Mouse (Mus musculus): ENCODE data around the gene Emp1. TPM values are rescaled to one million over a fixed set of nuclear protein-coding genes. Genes with fewer than 3 reads are reported as not detected.

The Emp1 gene
- polyA plus RNA-seq, 1 experiment from 2014 or later = 2.4 TPM

DNA sequence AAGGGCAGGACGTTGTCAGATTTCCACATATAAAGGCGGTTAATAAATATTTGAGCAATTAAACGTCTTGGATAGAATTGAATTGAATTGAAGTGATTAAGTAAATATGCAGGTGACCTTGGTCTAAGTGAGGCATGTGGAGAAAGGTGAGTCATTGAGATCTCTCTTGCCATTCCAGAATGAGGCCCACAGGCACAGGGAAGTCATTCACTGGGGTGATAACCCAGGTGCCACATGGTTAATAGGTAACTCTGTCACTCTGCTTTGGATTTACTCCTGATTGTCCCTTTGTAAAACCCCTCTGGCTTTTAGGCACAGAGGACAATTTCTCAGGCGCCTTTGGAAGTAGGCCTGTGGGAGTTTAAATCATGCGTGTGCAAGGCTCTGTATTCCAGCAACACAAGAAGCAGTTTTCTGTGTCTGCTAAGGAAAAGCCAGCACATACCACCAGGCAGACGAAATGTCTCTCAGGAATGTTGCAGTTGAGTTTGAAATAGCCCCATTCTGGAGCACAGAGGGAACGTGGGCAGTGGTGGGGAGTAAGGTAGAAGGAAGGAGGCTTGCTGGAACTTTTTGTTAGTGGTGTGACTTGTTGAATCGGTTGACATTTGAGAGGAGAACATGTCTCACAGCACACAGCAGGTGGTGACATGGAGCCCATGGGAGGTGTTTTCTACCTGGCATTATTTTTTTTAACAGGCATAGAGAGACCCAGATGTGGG is 23.6 kb downstream of the Emp1 start:
- H3K27me3 ChIP-seq (ENCODE audit: control insufficient read depth, insufficient read depth, low read length) = no peaks in the 10 kb centered on the region
- no peaks in the 10 kb centered on the region for H3K36me3 ChIP-seq (ENCODE audit: control insufficient read depth, insufficient read depth, low read length)
- ATAC-seq (replicated peaks; ENCODE audit: low FRiP score) = no peak
- 81% methylated on average over 8 of the region's 8 CpGs for WGBS
- H3K4me3 ChIP-seq (ENCODE audit: low read depth, low read length) = no peak overlapping the region
- no peak overlapping the region for H3K9ac ChIP-seq (ENCODE audit: low read length)
- H3K4me1 ChIP-seq (replicated peaks; ENCODE audit: control insufficient read depth, insufficient read depth, low read length) = no peaks in the 10 kb centered on the region
- no peak overlapping the region for H3K4me2 ChIP-seq (ENCODE audit: low read depth, low read length, severe bottlenecking)
- no peaks in the 10 kb centered on the region for H3K9me3 ChIP-seq (ENCODE audit: control insufficient read depth, low read length)
- no peak for DNase-seq (ENCODE audit: low spot score)
- no peak overlapping the region for H3K27ac ChIP-seq (ENCODE audit: low read depth, low read length)

DNA sequence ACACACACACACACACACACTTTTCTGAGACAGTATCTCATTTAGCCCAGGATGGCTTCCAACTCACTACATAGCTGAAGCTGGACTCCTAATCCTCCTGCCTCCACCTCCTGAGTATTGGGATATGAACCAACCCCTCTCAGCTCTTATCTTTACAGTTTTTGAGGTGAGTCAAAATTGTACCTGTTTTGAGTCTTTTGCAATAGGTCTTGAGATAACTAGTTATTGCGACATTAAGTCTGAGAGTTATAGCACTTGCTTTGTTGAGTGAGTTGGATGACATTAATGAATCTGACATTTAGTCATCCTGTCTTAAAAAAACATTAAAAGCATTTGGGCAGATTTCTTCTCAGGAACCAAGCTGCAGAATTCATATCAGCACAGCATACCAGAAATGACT is 25.3 kb downstream of the Emp1 start:
- Histone ChIP-seq H3K4me2 (ENCODE audit: low read depth, low read length, severe bottlenecking) (no peak overlapping the region), H3K36me3 (ENCODE audit: control insufficient read depth, insufficient read depth, low read length) (no peaks in the 10 kb centered on the region), H3K27ac (ENCODE audit: low read depth, low read length) (no peak overlapping the region), H3K4me1 (replicated peaks; ENCODE audit: control insufficient read depth, insufficient read depth, low read length) (no peaks in the 10 kb centered on the region), H3K9me3 (ENCODE audit: control insufficient read depth, low read length) (no peaks in the 10 kb centered on the region), H3K27me3 (ENCODE audit: control insufficient read depth, insufficient read depth, low read length) (no peaks in the 10 kb centered on the region), H3K4me3 (ENCODE audit: low read depth, low read length) (no peak overlapping the region), H3K9ac (ENCODE audit: low read length) (no peak overlapping the region)
- WGBS = 98% methylated on average over 1 of the region's 1 CpGs
- ATAC-seq (replicated peaks; ENCODE audit: low FRiP score) = no peak
- no peak for DNase-seq (ENCODE audit: low spot score)

DNA sequence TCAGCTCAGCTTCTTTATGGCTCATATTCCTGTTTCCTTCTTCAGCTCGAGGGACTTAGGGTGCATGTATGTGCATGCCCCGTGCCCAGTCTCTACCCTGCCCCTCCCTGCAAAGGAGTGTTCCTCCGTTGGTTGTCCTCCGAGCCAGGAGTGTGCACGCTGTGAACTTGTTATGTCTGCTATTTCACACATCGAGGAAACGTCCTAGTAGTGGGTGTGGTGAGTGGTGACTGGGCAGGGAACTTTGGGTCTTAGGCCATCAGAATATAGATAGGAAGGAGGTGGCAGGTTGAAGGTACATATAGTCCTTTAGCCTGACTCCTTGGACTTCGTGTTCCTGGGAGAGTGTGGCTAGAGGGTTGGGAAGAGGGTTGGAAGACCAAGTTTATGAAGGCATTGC is 26.4 kb downstream of the Emp1 start:
- DNase-seq (ENCODE audit: low spot score) (no peak), ATAC-seq (replicated peaks; ENCODE audit: low FRiP score) (no peak)
- Histone ChIP-seq H3K4me3 (ENCODE audit: low read depth, low read length) (no peak overlapping the region), H3K27ac (ENCODE audit: low read depth, low read length) (no peak overlapping the region), H3K27me3 (ENCODE audit: control insufficient read depth, insufficient read depth, low read length) (no peaks in the 10 kb centered on the region), H3K36me3 (ENCODE audit: control insufficient read depth, insufficient read depth, low read length) (no peaks in the 10 kb centered on the region), H3K9ac (ENCODE audit: low read length) (no peak overlapping the region), H3K4me2 (ENCODE audit: low read depth, low read length, severe bottlenecking) (no peak overlapping the region), H3K4me1 (replicated peaks; ENCODE audit: control insufficient read depth, insufficient read depth, low read length) (no peaks in the 10 kb centered on the region), H3K9me3 (ENCODE audit: control insufficient read depth, low read length) (no peaks in the 10 kb centered on the region)
- WGBS = 81% methylated on average over 8 of the region's 8 CpGs

DNA sequence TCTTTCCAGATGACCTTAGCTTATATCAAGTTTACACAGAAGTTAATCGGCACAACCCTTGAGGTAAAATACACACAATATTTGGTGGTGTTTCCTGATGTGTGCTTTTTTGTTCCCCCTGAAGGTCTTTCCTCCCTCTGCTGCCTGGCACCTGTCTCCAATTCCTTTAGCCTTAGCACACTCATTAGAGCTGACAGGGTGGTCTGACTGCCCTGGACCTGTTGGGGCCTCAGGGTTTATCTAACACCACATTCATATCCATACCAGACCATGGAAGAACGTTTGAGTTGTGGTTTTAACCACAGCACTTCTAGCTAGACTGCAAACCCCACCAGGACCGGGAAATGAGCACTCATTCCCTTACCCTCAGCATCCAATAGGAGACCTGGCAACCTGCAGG is 28.1 kb downstream of the Emp1 start:
- H3K36me3 ChIP-seq (ENCODE audit: control insufficient read depth, insufficient read depth, low read length) = no peaks in the 10 kb centered on the region
- H3K9me3 ChIP-seq (ENCODE audit: control insufficient read depth, low read length) = no peaks in the 10 kb centered on the region
- no peaks in the 10 kb centered on the region for H3K27me3 ChIP-seq (ENCODE audit: control insufficient read depth, insufficient read depth, low read length)
- no peaks in the 10 kb centered on the region for H3K4me1 ChIP-seq (replicated peaks; ENCODE audit: control insufficient read depth, insufficient read depth, low read length)
- ATAC-seq (replicated peaks; ENCODE audit: low FRiP score) (no peak), DNase-seq (ENCODE audit: low spot score) (no peak)
- H3K9ac ChIP-seq (ENCODE audit: low read length) = no peak overlapping the region
- 59% methylated on average over 3 of the region's 3 CpGs for WGBS
- no peak overlapping the region for H3K27ac ChIP-seq (ENCODE audit: low read depth, low read length)
- H3K4me3 ChIP-seq (ENCODE audit: low read depth, low read length) = no peak overlapping the region
- H3K4me2 ChIP-seq (ENCODE audit: low read depth, low read length, severe bottlenecking) = no peak overlapping the region

DNA sequence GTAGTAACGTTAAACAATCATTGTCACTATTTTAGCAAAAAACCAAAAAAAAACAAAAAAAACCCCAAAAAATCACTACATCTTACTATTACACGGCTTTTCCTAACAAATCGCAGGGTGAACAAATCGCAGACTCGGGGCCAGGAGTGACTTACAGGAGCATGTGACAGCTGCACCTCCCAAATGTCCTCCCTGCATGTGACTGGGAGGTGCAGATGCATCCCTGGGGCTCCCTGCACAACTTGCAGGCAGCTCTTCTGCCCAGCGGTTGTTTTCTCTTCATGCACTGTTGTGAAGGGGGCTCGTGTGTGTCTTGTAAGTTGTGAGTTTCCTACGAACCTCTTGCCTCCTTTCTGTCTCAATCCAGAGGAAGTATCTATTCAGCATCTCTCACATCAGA is 33.0 kb downstream of the Emp1 start:
- no peak for DNase-seq (ENCODE audit: low spot score)
- Histone ChIP-seq H3K4me3 (ENCODE audit: low read depth, low read length) (no peak overlapping the region), H3K36me3 (ENCODE audit: control insufficient read depth, insufficient read depth, low read length) (no peaks in the 10 kb centered on the region), H3K27me3 (ENCODE audit: control insufficient read depth, insufficient read depth, low read length) (no peaks in the 10 kb centered on the region), H3K9ac (ENCODE audit: low read length) (no peak overlapping the region), H3K4me1 (replicated peaks; ENCODE audit: control insufficient read depth, insufficient read depth, low read length) (no peaks in the 10 kb centered on the region), H3K9me3 (ENCODE audit: control insufficient read depth, low read length) (no peaks in the 10 kb centered on the region), H3K4me2 (ENCODE audit: low read depth, low read length, severe bottlenecking) (no peak overlapping the region), H3K27ac (ENCODE audit: low read depth, low read length) (no peak overlapping the region)
- ATAC-seq (replicated peaks; ENCODE audit: low FRiP score) = no peak
- 79% methylated on average over 8 of the region's 8 CpGs for WGBS

DNA sequence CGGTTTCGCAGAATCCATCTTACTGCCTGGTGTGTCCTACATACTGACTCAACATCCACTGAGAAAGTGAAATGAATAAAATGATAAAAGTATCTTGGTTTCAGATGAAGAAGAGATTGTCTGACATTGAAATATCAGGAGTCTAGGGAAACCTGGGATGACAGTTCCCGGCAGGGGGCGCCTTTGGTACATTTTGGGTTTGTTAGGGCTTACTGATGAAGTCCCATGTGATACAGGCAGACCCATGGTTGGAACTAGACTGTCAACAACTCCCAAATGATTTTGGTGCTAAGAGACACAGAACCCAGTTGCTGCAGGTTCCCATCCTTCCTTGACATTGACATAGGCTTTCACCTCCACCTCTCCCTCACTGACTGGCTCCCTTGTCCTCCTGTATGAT is 34.7 kb downstream of the Emp1 start:
- Histone ChIP-seq H3K4me2 (ENCODE audit: low read depth, low read length, severe bottlenecking) (no peak overlapping the region), H3K27me3 (ENCODE audit: control insufficient read depth, insufficient read depth, low read length) (no peaks in the 10 kb centered on the region), H3K9ac (ENCODE audit: low read length) (no peak overlapping the region), H3K4me3 (ENCODE audit: low read depth, low read length) (no peak overlapping the region), H3K36me3 (ENCODE audit: control insufficient read depth, insufficient read depth, low read length) (no peaks in the 10 kb centered on the region), H3K4me1 (replicated peaks; ENCODE audit: control insufficient read depth, insufficient read depth, low read length) (no peaks in the 10 kb centered on the region), H3K9me3 (ENCODE audit: control insufficient read depth, low read length) (no peaks in the 10 kb centered on the region), H3K27ac (ENCODE audit: low read depth, low read length) (no peak overlapping the region)
- WGBS = 79% methylated on average over 4 of the region's 4 CpGs
- ATAC-seq (replicated peaks; ENCODE audit: low FRiP score) = no peak
- no peak for DNase-seq (ENCODE audit: low spot score)

DNA sequence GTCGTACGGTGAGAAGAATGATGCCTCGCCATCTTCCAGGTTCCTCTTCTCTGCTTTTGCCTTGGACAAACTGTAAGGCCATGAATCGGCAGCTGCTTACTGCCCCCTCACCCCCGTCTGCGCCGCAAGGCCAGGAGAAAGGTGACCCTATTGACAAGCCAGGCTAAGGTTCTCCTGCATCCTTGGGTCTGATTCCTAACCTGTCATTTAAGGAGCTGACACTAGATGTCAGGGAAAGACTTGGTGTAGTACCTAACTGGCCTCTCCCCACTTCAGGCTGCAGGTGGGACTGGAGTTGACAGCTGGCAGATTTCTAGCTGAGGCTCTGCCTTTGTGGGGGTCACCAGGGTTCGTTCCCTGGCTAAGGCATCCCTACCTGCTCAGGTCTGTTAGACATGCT is 35.4 kb downstream of the Emp1 start:
- WGBS = 86% methylated on average over 8 of the region's 8 CpGs
- Histone ChIP-seq H3K27ac (ENCODE audit: low read depth, low read length) (no peak overlapping the region), H3K36me3 (ENCODE audit: control insufficient read depth, insufficient read depth, low read length) (no peaks in the 10 kb centered on the region), H3K4me1 (replicated peaks; ENCODE audit: control insufficient read depth, insufficient read depth, low read length) (no peaks in the 10 kb centered on the region), H3K27me3 (ENCODE audit: control insufficient read depth, insufficient read depth, low read length) (no peaks in the 10 kb centered on the region), H3K9ac (ENCODE audit: low read length) (no peak overlapping the region), H3K4me3 (ENCODE audit: low read depth, low read length) (no peak overlapping the region), H3K4me2 (ENCODE audit: low read depth, low read length, severe bottlenecking) (no peak overlapping the region), H3K9me3 (ENCODE audit: control insufficient read depth, low read length) (no peaks in the 10 kb centered on the region)
- no peak for DNase-seq (ENCODE audit: low spot score)
- ATAC-seq (replicated peaks; ENCODE audit: low FRiP score) = no peak

DNA sequence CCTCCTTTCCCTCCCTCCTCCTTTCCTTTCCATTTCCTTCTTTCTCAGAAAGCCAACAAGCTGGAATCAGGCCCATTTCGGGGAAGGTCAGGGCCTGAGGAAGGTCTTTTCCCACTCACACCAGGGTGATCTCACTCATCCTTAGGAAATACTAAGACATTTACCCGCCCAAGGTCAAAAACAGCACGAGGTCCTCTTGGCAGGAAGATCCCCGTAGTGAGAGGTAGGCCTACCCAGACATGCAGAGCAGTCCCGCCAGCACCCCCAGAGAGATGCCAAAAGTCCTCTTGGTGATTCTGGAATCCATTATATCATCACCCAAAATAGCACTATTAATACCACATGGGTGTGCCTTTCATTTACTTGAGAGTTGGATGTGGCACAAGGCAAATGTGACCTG is 36.5 kb downstream of the Emp1 start:
- Histone ChIP-seq H3K27me3 (ENCODE audit: control insufficient read depth, insufficient read depth, low read length) (no peaks in the 10 kb centered on the region), H3K9me3 (ENCODE audit: control insufficient read depth, low read length) (no peaks in the 10 kb centered on the region), H3K27ac (ENCODE audit: low read depth, low read length) (no peak overlapping the region), H3K4me2 (ENCODE audit: low read depth, low read length, severe bottlenecking) (no peak overlapping the region), H3K4me1 (replicated peaks; ENCODE audit: control insufficient read depth, insufficient read depth, low read length) (no peaks in the 10 kb centered on the region), H3K4me3 (ENCODE audit: low read depth, low read length) (no peak overlapping the region), H3K36me3 (ENCODE audit: control insufficient read depth, insufficient read depth, low read length) (no peaks in the 10 kb centered on the region), H3K9ac (ENCODE audit: low read length) (no peak overlapping the region)
- ATAC-seq (replicated peaks; ENCODE audit: low FRiP score) (no peak), DNase-seq (ENCODE audit: low spot score) (no peak)
- 71% methylated on average over 5 of the region's 5 CpGs for WGBS

DNA sequence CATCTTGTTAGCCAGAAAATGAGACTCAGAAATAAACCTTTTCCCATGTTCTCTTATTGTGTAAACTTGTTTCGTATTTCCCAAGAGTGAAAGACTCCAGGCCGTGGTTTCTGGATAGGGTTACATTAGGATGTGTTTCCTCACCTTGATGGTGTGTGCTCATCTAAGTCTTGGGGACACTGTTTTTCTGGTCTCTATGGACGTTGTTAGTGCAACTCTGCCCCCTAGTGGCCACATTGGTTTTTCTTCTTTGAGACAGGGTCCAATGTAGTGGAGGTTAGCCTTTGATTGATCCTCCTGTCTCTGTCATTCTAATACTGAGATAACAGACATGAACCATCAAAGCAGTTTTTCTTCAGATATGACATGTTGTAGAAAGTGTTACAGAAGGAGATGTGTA is 38.0 kb downstream of the Emp1 start:
- ATAC-seq (replicated peaks; ENCODE audit: low FRiP score) (no peak), DNase-seq (ENCODE audit: low spot score) (peak; percentile 77)
- Histone ChIP-seq H3K4me3 (ENCODE audit: low read depth, low read length) (no peak overlapping the region), H3K9ac (ENCODE audit: low read length) (no peak overlapping the region), H3K4me1 (replicated peaks; ENCODE audit: control insufficient read depth, insufficient read depth, low read length) (no peaks in the 10 kb centered on the region), H3K27ac (ENCODE audit: low read depth, low read length) (no peak overlapping the region), H3K4me2 (ENCODE audit: low read depth, low read length, severe bottlenecking) (no peak overlapping the region), H3K36me3 (ENCODE audit: control insufficient read depth, insufficient read depth, low read length) (no peaks in the 10 kb centered on the region), H3K9me3 (ENCODE audit: control insufficient read depth, low read length) (no peaks in the 10 kb centered on the region), H3K27me3 (ENCODE audit: control insufficient read depth, insufficient read depth, low read length) (no peaks in the 10 kb centered on the region)
- 48% methylated on average over 3 of the region's 3 CpGs for WGBS
